Mouse (Mus musculus) thymus, adult 2 months (tissue): ENCODE data around the gene Nedd8. TPM values are rescaled to one million over a fixed set of nuclear protein-coding genes. Genes with fewer than 3 reads are reported as not detected.

Source experiments
- DNase-seq: peaks from one replicate; pipeline ENCODE4 v3.0.0; 2021
- H3K27ac ChIP-seq: fragments of 200-500 bp; 2 replicates; pipeline ENCODE4 v1.5.1; 2012; ENCODE audit warnings: low read length, control low read depth; ENCODE audit not compliant: control insufficient read depth, insufficient read depth
- H3K27me3 ChIP-seq: fragments of 200-500 bp; 2 replicates; pipeline ENCODE4 v1.6.1; 2012; ENCODE audit warnings: mild to moderate bottlenecking, low read length, moderate library complexity, mixed read lengths; ENCODE audit not compliant: control insufficient read depth, insufficient read depth
- H3K36me3 ChIP-seq: fragments of 200-500 bp; 2 replicates; pipeline ENCODE4 v1.6.1; 2012; ENCODE audit warnings: mild to moderate bottlenecking, low read length, moderate library complexity; ENCODE audit not compliant: control insufficient read depth, insufficient read depth
- H3K4me1 ChIP-seq: fragments of 200-500 bp; replicated peaks from 2 replicates; pipeline ENCODE4 v1.6.1; 2012; ENCODE audit warnings: low read length; ENCODE audit not compliant: control insufficient read depth, insufficient read depth
- H3K4me3 ChIP-seq: fragments of 200-500 bp; 2 replicates; pipeline ENCODE4 v1.5.1; 2012; ENCODE audit warnings: mild to moderate bottlenecking, low read length, control low read depth, moderate library complexity; ENCODE audit not compliant: control insufficient read depth, insufficient read depth
- CTCF ChIP-seq: fragments of 200-500 bp; IDR thresholded peaks from 2 replicates; pipeline ENCODE4 v1.5.1; 2012; ENCODE audit warnings: mild to moderate bottlenecking, control low read depth, low read length, moderate library complexity, borderline replicate concordance; ENCODE audit not compliant: control insufficient read depth, poor library complexity, insufficient read depth; ENCODE audit errors: extremely low read depth
- POLR2A ChIP-seq: fragments of 200-500 bp; IDR thresholded peaks from 2 replicates; pipeline ENCODE4 v1.6.1; 2012; ENCODE audit warnings: mild to moderate bottlenecking, low read length, control low read depth, moderate library complexity; ENCODE audit not compliant: control insufficient read depth, poor library complexity, insufficient read depth; ENCODE audit errors: extremely low read depth
- WGBS: fragments of 180-500 bp; shearing (Covaris S2); methylation state at CpG from one replicate; pipeline ENCODE4 v1.1.7; 2018; 5-methylcytosine and 5-hydroxymethylcytosine counted together
- polyA plus RNA-seq: library from polyadenylated mRNA; depleted of rRNA; stranded (reverse); fragments of >200 nt; gene quantifications from 2 replicates; pipeline ENCODE4 v1.2.3, GENCODE M21; 2012

Nedd8 gene
- polyA plus RNA-seq, 1 experiment = 416 TPM

- DNase-seq = no peak
- 92% methylated on average over 8 of the region's 8 CpGs for WGBS
- TF ChIP-seq CTCF = no peak
- TF ChIP-seq POLR2A = no peak
Measured at GRCm38 (mm10) chr14:55706051-55706600, 34.2 kb upstream of the Nedd8 start.

GRCm38 (mm10) chr14:55702761-55703160 lies 30.8 kb upstream of the Nedd8 start:
- DNase-seq = no peak
- WGBS = 90% methylated on average over 6 of the region's 6 CpGs
- Histone ChIP-seq H3K36me3 (no peaks in the 10 kb centered on the region), H3K27ac (no peak overlapping the region), H3K4me1 (no peaks in the 10 kb centered on the region), H3K27me3 (no peaks in the 10 kb centered on the region), H3K4me3 (no peak overlapping the region)
- TF ChIP-seq POLR2A (no peak), CTCF (no peak)

More at GRCm38 (mm10) chr14:55706051-55706600, 34.2 kb upstream of the Nedd8 start:
- Histone ChIP-seq H3K36me3 (no peaks in the 10 kb centered on the region), H3K4me1 (no peaks in the 10 kb centered on the region), H3K27me3 (no peaks in the 10 kb centered on the region), H3K4me3 (no peak overlapping the region), H3K27ac (no peak overlapping the region)

DNA sequence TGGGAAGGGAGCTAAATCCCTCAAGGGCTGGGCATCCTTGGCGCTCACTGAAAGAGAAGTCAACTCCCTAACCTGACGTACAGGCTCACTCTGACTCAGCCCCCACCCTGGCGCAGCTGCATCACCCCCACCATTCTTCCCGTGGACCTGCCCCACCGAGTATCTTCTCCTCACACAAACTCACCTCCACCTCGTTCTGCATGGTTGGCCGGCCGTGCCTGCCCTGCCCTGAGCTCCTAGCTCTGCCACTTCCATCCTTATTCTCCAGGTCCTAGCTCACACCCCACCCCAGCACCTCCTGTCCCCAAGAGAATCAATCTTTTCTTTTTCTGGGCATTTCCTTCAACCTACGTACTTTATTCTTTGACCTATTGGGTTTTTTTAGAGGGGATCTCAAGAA lies 29.2 kb upstream of the Nedd8 start:
- no peaks in the 10 kb centered on the region for H3K4me1 ChIP-seq
- no peaks in the 10 kb centered on the region for H3K27me3 ChIP-seq
- H3K27ac ChIP-seq = no peak overlapping the region
- H3K4me3 ChIP-seq = no peak overlapping the region
- no peak for DNase-seq
- 88% methylated on average over 9 of the region's 9 CpGs for WGBS
- no peak for TF ChIP-seq CTCF
- no peak for TF ChIP-seq POLR2A
- H3K36me3 ChIP-seq = no peaks in the 10 kb centered on the region

GRCm38 (mm10) chr14:55697226-55697625 lies 25.3 kb upstream of the Nedd8 start:
- Histone ChIP-seq H3K4me1 (no peaks in the 10 kb centered on the region), H3K4me3 (no peak overlapping the region), H3K27me3 (no peaks in the 10 kb centered on the region), H3K36me3 (no peaks in the 10 kb centered on the region), H3K27ac (no peak overlapping the region)
- WGBS = 69% methylated on average over 4 of the region's 4 CpGs
- TF ChIP-seq CTCF = no peak
- TF ChIP-seq POLR2A = no peak
- DNase-seq = no peak

DNA sequence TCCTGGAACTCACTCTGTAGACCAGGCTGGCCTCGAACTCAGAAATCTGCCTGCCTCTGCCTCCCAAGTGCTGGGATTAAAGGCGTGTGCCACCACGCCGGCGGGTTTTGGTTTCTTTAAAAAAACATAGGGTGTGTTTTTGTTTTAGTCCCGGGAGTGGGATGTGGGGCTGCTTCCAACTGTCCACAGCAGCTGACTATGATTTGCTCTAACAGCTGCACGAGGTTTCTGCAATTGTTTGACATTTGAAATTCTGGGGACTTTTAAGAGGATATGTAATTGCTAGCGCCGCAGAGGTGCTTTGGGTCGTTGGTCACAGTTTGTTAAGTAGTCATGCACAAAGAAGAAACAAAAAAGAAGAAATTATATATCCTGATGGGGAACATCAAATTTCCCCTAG lies 17.5 kb upstream of the Nedd8 start:
- no peaks in the 10 kb centered on the region for H3K4me1 ChIP-seq
- H3K4me3 ChIP-seq = no peak overlapping the region
- 74% methylated on average over 10 of the region's 10 CpGs for WGBS
- no peaks in the 10 kb centered on the region for H3K36me3 ChIP-seq
- no peak for TF ChIP-seq POLR2A
- TF ChIP-seq CTCF = no peak
- no peak for DNase-seq
- H3K27ac ChIP-seq = no peak overlapping the region
- no peaks in the 10 kb centered on the region for H3K27me3 ChIP-seq

- DNase-seq = no peak
- Histone ChIP-seq H3K4me3 (peak overlapping the region; percentile 62), H3K36me3 (peaks cover 29% of the 10 kb centered on the region), H3K27ac (0 out of 2 replicates have a peak overlapping the region, but pooled peaks have one; percentile 29), H3K4me1 (peaks cover 8% of the 10 kb centered on the region), H3K27me3 (no peaks in the 10 kb centered on the region)
- 11% methylated on average over 3 of the region's 3 CpGs for WGBS
- no peak for TF ChIP-seq CTCF
- TF ChIP-seq POLR2A = no peak
Measured at GRCm38 (mm10) chr14:55682118-55682493, 10.2 kb upstream of the Nedd8 start.

DNA sequence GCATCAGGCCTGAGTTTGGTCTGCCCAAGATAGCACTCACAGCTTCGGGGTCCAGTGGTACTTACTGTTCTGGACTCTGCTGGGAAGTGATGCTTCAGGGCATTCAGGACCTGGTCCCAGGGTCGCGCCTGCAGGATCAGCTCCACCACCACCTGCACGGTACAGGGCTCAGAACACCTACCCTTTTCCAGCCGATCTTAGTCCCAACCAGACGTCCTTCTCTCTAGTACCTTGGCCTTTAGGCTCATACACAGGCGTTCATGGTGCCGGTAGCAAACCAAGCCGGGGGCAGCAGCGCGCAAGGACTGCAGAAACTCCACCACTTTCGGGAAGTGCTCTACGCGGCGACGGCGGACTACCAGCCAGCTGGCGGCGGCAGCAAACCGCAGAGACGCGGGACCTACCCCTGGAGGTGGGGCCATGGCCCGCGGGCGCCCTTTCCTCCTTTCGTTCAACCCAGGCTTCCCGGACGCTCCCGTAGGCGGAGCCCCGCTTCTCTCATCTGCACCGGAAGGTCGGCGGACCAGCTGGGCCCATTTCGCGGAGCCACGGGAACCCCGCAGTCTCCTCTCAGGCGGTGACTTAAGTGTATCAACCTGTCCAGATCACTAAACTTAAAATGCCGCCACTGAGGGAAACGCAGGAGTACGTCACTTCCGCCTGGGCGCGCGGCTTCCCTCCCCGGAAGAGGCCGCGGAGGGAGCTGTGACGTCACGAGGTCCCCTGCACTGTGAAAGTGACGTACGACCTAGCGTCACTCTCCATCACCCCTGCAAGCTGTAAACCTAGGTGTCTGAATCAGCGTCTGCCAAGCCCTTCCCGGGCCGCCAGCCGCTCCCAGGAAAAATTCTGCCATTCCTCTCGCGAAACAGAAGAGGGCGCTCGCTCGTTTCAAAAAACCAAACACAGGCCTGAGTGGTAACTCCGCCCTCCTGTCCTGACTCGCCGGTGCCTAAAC lies 9.5 kb upstream of the Nedd8 start, which contains the start of gene Tinf2:
Gene Tinf2, minus strand, starts transcription at position 661 of the 958 bp plus-strand sequence.
- peaks cover 34% of the 10 kb centered on the region for H3K36me3 ChIP-seq
- peak within 1 kb of the TSS; percentile 72 for H3K27ac ChIP-seq
- DNase-seq = peak; percentile 91
- peaks cover 8% of the 10 kb centered on the region for H3K4me1 ChIP-seq
- WGBS = under 1% methylated on average over 66 of the region's 66 CpGs
- TF ChIP-seq POLR2A (0 out of 2 replicates have a peak, but pooled peaks have one; percentile 20), CTCF (peak; percentile 92)
- no peaks in the 10 kb centered on the region for H3K27me3 ChIP-seq
- H3K4me3 ChIP-seq = peak within 1 kb of the TSS; percentile 62
